Mouse (Mus musculus) liver, adult 2 months (tissue): ENCODE measurements at regions not wholly inside any gene's neighbourhood (a gene's known extent, or its start where the extent isn't known, plus 50 kb on each side); places are given as distances from the start of the nearest gene placed in this dataset.

ENCODE experiments used
- CTCF ChIP-seq: fragments of 200-500 bp; IDR thresholded peaks from 2 replicates; pipeline ENCODE4 v1.5.1; 2011; ENCODE audit warnings: low read depth, low read length, control low read depth
- POLR2A ChIP-seq: fragments of 200-500 bp; IDR thresholded peaks from 2 replicates; pipeline ENCODE4 v1.6.1; 2011; ENCODE audit warnings: low read length, control low read depth; ENCODE audit not compliant: insufficient read depth; ENCODE audit errors: extremely low read depth

GRCm38 (mm10) chr5:118504926-118505325, 55.6 kb upstream of the Med13l start:
- TF ChIP-seq CTCF (no peak), POLR2A (no peak)
